ENCODE assay signal across 8 mouse cellular contexts in genomic region chr8:4254001-4254400, GRCm38 (mm10). TPM values are rescaled to one million over a fixed set of nuclear protein-coding genes. Genes with fewer than 3 reads are reported as not detected.
DNase-seq lines count a peak whose midpoint lies in the region; ATAC-seq and TF ChIP-seq lines count a peak whose summit lies in the region.

No protein-coding gene starts in this region.

- H3K9me3 ChIP-seq in forebrain, postnatal 0 days (ENCODE audit: low read length) = no peaks in the 10 kb centered on the region
- no peaks in the 10 kb centered on the region for H3K9me3 ChIP-seq in liver, embryonic 14.5 days (ENCODE audit: control insufficient read depth, low read length)

- peak overlapping the region; percentile 75 for H3K4me2 ChIP-seq in forebrain, postnatal 0 days (ENCODE audit: low read depth)
- H3K4me2 ChIP-seq in liver, embryonic 14.5 days (ENCODE audit: low read depth) = peak overlapping the region; percentile 65

- H3K4me3 ChIP-seq in forebrain, postnatal 0 days (ENCODE audit: low read depth, low read length) = peak overlapping the region; percentile 89
- peak overlapping the region in 1 of 2 experiments; percentile 63; a peak in 2 of 4 replicates for H3K4me3 ChIP-seq in liver, embryonic 14.5 days (ENCODE audit: insufficient read depth in 1 of 2, low read depth in 2 of 2, low read length in 2 of 2)

- TF ChIP-seq CTCF in forebrain, postnatal 0 days (IDR thresholded peaks at IDR 0.05; ENCODE audit: low read depth) = peak; percentile 67
- TF ChIP-seq CTCF in liver, embryonic 14.5 days (IDR thresholded peaks at IDR 0.05; ENCODE audit: low read depth) = peak; percentile 48; the same call in 1 of the 2 replicates

- ATAC-seq in forebrain, postnatal 0 days = no peak
- ATAC-seq in liver, embryonic 14.5 days (ENCODE audit: insufficient read depth) = no peak

- 40% methylated on average over 6 of the region's 6 CpGs for WGBS in forebrain, postnatal 0 days
- WGBS in liver, embryonic 14.5 days (ENCODE audit: insufficient replicate concordance) = 76% methylated on average over 6 of the region's 6 CpGs

- DNase-seq in gastrocnemius, postnatal 10 days = peak; percentile 45
- no peak for DNase-seq in gastrocnemius, adult 8-10 months (ENCODE audit: low spot score in 2 of 2)
- DNase-seq in adrenal gland, postnatal 36 days = peak; percentile 64 to 75
- peak; percentile 78 for DNase-seq in forebrain, postnatal 0 days
- peak; percentile 82 to 86 for DNase-seq in kidney, adult 8-10 months
- DNase-seq in liver, embryonic 14.5 days (ENCODE audit: low read depth in 3 of 3, low spot score in 3 of 3) = no peak
- DNase-seq in right cerebral cortex, postnatal 14 days = peak; percentile 70
- no peak for DNase-seq in yolk sac, embryonic 10.5 days (ENCODE audit: low spot score)

- peak overlapping the region; percentile 96 for H3K27ac ChIP-seq in forebrain, postnatal 0 days (ENCODE audit: low read depth, low read length)
- H3K27ac ChIP-seq in liver, embryonic 14.5 days = no peak overlapping the region

- no peak overlapping the region for H3K9ac ChIP-seq in forebrain, postnatal 0 days
- no peak overlapping the region; the same call in 1 of the 2 replicates for H3K9ac ChIP-seq in liver, embryonic 14.5 days (replicated peaks)

- H3K4me1 ChIP-seq in forebrain, postnatal 0 days (ENCODE audit: insufficient read depth) = peaks cover 22% of the 10 kb centered on the region
- peaks cover 5% of the 10 kb centered on the region in 2 experiments for H3K4me1 ChIP-seq in liver, embryonic 14.5 days (replicated peaks; ENCODE audit: control insufficient read depth in 2 of 2, insufficient read depth in 2 of 2, low read length in 1 of 2)

- peaks cover 29% of the 10 kb centered on the region for H3K36me3 ChIP-seq in forebrain, postnatal 0 days (ENCODE audit: insufficient read depth)
- H3K36me3 ChIP-seq in liver, embryonic 14.5 days (replicated peaks; ENCODE audit: control insufficient read depth, insufficient read depth, low read depth) = peaks cover 8% of the 10 kb centered on the region

- no peak for TF ChIP-seq EP300 in liver, embryonic 14.5 days (IDR thresholded peaks at IDR 0.05; ENCODE audit: low read depth)

- H3K27me3 ChIP-seq in forebrain, postnatal 0 days (ENCODE audit: insufficient read depth, low read length) = no peaks in the 10 kb centered on the region
- H3K27me3 ChIP-seq in liver, embryonic 14.5 days (ENCODE audit: control insufficient read depth, insufficient read depth, low read length) = no peaks in the 10 kb centered on the region

RNA-seq across cellular contexts. Expression of gene Snapc2, which starts 1.1 kb away (rescaled TPM):
- total RNA-seq in gastrocnemius, postnatal 10 days (2021) = 10 to 100 TPM; 13.0 to 15.4 TPM
- total RNA-seq in gastrocnemius, adult 8-10 months (2022) = 10 to 100 TPM; 10.5 to 11.7 (median 11.5) TPM
- total RNA-seq in adrenal gland, postnatal 36 days (2021) = 10 to 100 TPM; 25.6 to 32.1 TPM
- 56.8 and 58.2 TPM in 2 replicates for total RNA-seq in forebrain, postnatal 0 days (2014; rRNA removed)
- 56.0 and 65.5 TPM in 2 replicates for polyA plus RNA-seq in forebrain, postnatal 0 days (2015; fragmentation: Nextera tagmentation; extraction: Ambion mirVana)
- polyA plus RNA-seq in liver, embryonic 14.5 days (2012; rRNA removed) = 11.5 and 13.0 TPM in 2 replicates
- polyA plus RNA-seq in liver, embryonic 14.5 days (2014; fragmentation: Nextera tagmentation; extraction: Ambion mirVana) = 14.1 and 15.5 TPM in 2 replicates

RNA-seq across cellular contexts. Expression of gene Ctxn1, which starts 5.1 kb away (rescaled TPM):
- total RNA-seq in gastrocnemius, postnatal 10 days (2021) = 1 to 10 TPM; 3.8 to 4.5 TPM
- under 1 TPM in 3 of 4 experiments, not detected in 1; 0.24 to 0.56 (median 0.27) TPM for total RNA-seq in gastrocnemius, adult 8-10 months (2022)
- 1 to 10 TPM; 5.5 to 7.3 TPM for total RNA-seq in adrenal gland, postnatal 36 days (2021)
- 111 and 113 TPM in 2 replicates for total RNA-seq in forebrain, postnatal 0 days (2014; rRNA removed)
- 452 and 513 TPM in 2 replicates for polyA plus RNA-seq in forebrain, postnatal 0 days (2015; fragmentation: Nextera tagmentation; extraction: Ambion mirVana)
- 3.0 and 4.6 TPM in 2 replicates for polyA plus RNA-seq in liver, embryonic 14.5 days (2012; rRNA removed)
- 1.1 and 1.2 TPM in 2 replicates for polyA plus RNA-seq in liver, embryonic 14.5 days (2014; fragmentation: Nextera tagmentation; extraction: Ambion mirVana)

RNA-seq across cellular contexts. Expression of gene Tgfbr3l, which starts 6.0 kb away (rescaled TPM):
- 1 to 10 TPM; 2.8 to 5.1 TPM for total RNA-seq in gastrocnemius, postnatal 10 days (2021)
- total RNA-seq in gastrocnemius, adult 8-10 months (2022) = 1 to 10 TPM in 3 of 4 experiments, under 1 TPM in 1; 0.82 to 3.6 (median 1.7) TPM
- total RNA-seq in adrenal gland, postnatal 36 days (2021) = 10 to 100 TPM; 11.1 to 11.5 TPM
- total RNA-seq in forebrain, postnatal 0 days (2014; rRNA removed) = 8.4 and 18.6 TPM in 2 replicates
- polyA plus RNA-seq in forebrain, postnatal 0 days (2015; fragmentation: Nextera tagmentation; extraction: Ambion mirVana) = 1.1 and 1.3 TPM in 2 replicates
- 5.2 and 6.4 TPM in 2 replicates for polyA plus RNA-seq in liver, embryonic 14.5 days (2012; rRNA removed)
- 0.30 and 0.34 TPM in 2 replicates for polyA plus RNA-seq in liver, embryonic 14.5 days (2014; fragmentation: Nextera tagmentation; extraction: Ambion mirVana)

RNA-seq across cellular contexts. Expression of gene Gm49320, which starts 15.3 kb away (rescaled TPM):
- under 1 TPM; 0.14 to 0.31 TPM for total RNA-seq in gastrocnemius, postnatal 10 days (2021)
- not detected for total RNA-seq in gastrocnemius, adult 8-10 months (2022)
- 1 to 10 TPM in 1 of 2 experiments, not detected in 1; 1.7 TPM for total RNA-seq in adrenal gland, postnatal 36 days (2021)
- total RNA-seq in forebrain, postnatal 0 days (2014; rRNA removed) = 1.3 TPM in 1 of 2 replicates, not detected in the other
- polyA plus RNA-seq in forebrain, postnatal 0 days (2015; fragmentation: Nextera tagmentation; extraction: Ambion mirVana) = 0.10 and 0.67 TPM in 2 replicates
- 0.47 and 0.66 TPM in 2 replicates for polyA plus RNA-seq in liver, embryonic 14.5 days (2012; rRNA removed)
- 0.05 and 0.14 TPM in 2 replicates for polyA plus RNA-seq in liver, embryonic 14.5 days (2014; fragmentation: Nextera tagmentation; extraction: Ambion mirVana)

RNA-seq across cellular contexts. Expression of gene Map2k7, which starts 15.5 kb away (rescaled TPM):
- 10 to 100 TPM; 61.4 to 65.5 TPM for total RNA-seq in gastrocnemius, postnatal 10 days (2021)
- 10 to 100 TPM; 73.5 to 86.8 (median 77.5) TPM for total RNA-seq in gastrocnemius, adult 8-10 months (2022)
- 10 to 100 TPM; 89.3 to 95.0 TPM for total RNA-seq in adrenal gland, postnatal 36 days (2021)
- 26.3 and 45.8 TPM in 2 replicates for total RNA-seq in forebrain, postnatal 0 days (2014; rRNA removed)
- polyA plus RNA-seq in forebrain, postnatal 0 days (2015; fragmentation: Nextera tagmentation; extraction: Ambion mirVana) = 19.2 and 24.4 TPM in 2 replicates
- 11.7 and 13.2 TPM in 2 replicates for polyA plus RNA-seq in liver, embryonic 14.5 days (2012; rRNA removed)
- polyA plus RNA-seq in liver, embryonic 14.5 days (2014; fragmentation: Nextera tagmentation; extraction: Ambion mirVana) = 6.6 and 7.8 TPM in 2 replicates

Comparison
In these comparisons a context has a peak if more than half of its experiments do, and no peak if none do; other contexts are left out.
1. DNase-seq: peak in gastrocnemius, postnatal 10 days (single experiment), adrenal gland, postnatal 36 days (2 of 2), forebrain, postnatal 0 days (single experiment), kidney, adult 8-10 months (2 of 2) and right cerebral cortex, postnatal 14 days (single experiment); none in gastrocnemius, adult 8-10 months (0 of 2), liver, embryonic 14.5 days (0 of 3) and yolk sac, embryonic 10.5 days (single experiment).
2. RNA of gene Ctxn1, which starts 5.1 kb away (total RNA-seq): 111 to 113 TPM in forebrain, postnatal 0 days; 5.5 to 7.3 TPM in adrenal gland, postnatal 36 days, 3.8 to 4.5 TPM in gastrocnemius, postnatal 10 days and 0.24 to 0.56 TPM in gastrocnemius, adult 8-10 months; every median in the first group is over 10 times any median in the second.